Mouse (Mus musculus) liver (tissue): ENCODE measurements around the gene 2010300C02Rik.
A peak's percentile ranks its signal among the peaks of the same experiment; 100 is the strongest.
"Not testable (repeated sequence)": the region's sequence is repeated elsewhere in the genome, so short reads cannot be mapped to it uniquely, and the experiment has no call there.

Experiments
- DNase-seq: peaks from one replicate; pipeline ENCODE4 v3.0.0-alpha.2; 2020; ENCODE audit warnings: mixed read lengths

2010300C02Rik gene

DNA sequence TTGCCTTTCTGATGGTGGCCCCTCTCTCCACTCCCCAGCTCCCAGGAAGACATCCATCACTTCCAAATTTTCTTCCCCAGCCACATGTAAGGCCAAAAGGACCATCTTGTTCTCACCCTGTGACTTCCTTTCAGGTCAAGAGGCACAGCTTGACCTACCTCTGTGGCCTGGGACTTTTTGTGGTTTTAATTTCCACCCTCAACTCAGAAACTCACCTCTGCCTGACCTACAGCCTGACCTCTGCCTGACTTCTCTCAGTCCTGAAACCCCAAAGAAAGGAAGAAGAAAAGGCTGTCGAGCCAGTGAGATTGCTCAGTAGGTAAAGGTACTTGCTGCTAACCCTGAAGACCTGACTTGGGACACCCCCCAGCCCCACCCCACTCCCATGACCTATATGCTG lies 100.3 kb downstream of the 2010300C02Rik start:
- DNase-seq, result no peak

DNA sequence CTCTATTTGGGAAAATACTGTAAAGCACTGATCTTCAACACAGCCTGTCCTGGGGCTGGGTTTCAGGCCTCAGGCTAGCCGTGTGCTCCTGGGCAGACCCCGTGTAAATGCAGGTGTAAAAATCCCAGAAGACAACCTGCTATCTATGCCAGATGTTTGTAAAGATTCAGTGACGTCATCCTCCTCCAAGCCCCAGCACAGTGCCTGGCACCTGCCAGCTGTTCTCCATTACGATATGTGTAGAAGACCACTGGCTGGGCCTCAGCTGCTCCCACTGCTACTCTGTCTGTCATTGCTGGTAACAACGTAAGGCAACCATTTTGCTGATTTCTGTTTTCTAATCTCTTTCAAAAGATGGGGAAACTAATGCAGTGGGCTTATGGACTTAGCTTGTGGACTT lies 102.8 kb downstream of the 2010300C02Rik start:
- DNase-seq, result no peak

DNA sequence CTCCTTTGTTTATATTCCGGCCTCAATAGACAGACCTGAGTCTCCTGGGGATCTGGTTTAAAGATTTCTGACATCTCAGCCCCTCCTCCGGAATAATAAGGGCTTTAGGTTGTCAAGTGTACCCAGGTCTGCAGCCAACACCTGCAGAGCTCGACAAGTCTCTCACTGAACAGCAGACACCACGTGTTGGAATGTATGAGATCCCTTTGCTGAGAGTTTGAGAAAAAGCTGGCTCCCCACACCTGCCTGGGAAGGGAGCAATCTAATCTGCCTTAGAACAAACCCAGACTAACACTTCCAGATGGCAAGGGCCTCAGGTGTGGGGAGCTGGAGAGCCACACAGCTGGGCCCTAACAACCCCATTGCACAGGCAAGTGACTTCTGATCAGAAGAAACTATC lies 103.3 kb downstream of the 2010300C02Rik start:
- no peak for DNase-seq

DNA sequence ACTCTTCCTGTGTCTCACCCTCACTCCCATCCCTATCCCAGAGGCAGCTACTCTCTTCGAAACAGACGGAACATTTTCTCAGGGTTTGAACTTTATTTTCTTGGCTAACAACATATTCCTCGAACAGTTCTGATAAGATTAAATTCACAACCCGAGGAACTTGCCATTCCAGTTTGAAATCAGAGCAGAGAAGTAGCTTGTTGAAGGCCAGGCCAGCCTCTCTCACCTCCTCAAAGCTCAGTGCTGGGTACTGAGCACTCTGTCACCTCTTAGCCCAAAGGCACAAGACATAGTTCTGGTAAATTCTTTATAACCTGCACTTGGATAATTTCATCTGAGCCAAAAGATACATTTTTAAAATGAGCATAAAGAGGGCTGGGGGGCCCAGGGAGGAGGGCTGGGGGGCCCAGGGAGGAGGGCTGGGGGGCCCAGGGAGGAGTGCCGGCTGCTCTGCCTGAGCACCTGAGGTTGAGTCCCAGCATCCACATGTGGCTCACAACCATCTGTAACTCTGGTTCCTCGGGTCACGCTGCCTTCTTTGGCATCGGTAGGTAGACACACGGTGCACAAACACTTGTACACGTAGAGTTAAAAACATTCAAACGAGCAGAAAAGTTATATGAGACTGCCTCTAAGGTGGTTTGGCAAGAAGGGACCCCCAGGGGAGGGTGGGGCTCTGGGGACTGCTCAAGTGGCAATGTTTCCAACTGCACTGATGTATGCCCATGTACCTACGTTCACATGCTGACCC lies 104.4 kb downstream of the 2010300C02Rik start:
- no peak for DNase-seq

DNA sequence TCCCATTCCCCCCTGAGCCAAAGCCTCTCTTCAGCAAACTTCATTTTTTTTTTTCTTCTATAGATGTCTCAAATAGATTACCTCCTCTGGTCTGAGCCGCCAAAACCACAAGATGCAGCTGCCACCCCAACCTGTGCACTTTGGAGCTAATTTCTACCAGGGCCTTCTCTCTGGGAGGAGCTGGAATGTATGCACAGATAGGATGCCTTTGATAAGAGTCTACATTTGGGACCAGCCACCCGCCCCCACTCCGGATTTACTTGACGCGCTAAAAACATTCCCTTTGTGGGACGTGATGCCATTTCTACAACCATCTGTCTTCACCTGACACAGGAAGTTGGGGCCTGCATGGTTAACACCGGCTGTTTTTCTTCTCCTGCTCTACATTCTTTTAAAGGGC lies 105.0 kb downstream of the 2010300C02Rik start:
- no peak for DNase-seq

DNA sequence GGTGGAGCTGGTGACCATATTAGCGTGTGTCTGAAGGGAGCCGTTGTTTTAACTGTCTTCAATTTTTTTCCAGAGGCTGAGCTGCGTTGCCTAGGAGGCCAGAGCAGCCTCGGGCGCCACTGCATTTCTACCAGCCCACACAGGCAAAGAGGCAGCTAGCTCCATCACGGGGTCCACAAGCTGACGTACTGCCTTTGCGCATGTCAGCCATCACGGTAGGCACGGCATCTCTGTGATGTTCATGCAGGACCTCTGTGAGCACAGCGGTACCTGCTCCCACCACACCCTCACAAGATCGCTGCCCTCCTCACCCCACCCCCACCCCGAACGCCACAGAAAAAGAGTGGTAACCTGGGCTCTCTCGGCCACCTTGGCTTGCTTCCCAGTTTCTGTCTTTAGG lies 105.8 kb downstream of the 2010300C02Rik start:
- no peak for DNase-seq

DNA sequence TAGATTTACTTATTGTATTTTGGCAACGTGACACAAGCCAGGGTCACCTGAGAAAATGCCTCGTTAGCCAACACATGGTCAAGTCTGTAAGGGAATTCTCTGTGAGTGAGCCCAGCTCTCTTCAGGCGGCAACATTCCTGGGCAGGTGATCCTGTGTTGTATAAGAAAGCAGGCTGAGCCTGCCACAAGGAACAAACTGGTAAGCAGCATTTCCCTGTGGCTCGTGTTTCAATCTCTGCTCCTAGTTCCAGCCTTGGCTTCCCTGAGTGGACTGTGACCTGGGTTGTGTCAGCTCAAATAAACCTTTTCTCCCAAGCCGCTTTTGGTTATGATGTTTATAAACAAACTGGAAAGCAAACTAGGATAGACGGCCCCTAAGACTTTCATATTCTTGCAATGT lies 108.9 kb downstream of the 2010300C02Rik start:
- no peak for DNase-seq

DNA sequence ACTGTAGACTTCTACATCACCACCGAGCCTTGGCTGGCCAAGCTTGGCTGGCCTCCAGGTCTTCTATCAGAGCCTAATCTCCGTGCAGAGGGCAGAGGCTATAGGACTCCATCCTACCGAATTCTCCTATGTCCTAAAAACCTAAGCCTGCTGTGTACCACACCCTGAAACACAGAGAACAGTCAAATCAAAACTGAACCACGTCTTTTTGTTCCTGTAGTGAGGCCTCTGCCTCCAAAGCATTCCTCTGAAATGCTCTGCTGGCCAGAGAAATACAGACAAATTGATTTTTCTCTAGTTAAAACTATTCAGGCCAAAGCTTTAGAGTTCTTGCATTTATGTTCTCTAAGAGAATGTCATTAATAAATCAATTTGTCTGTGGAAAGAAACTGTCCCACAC lies 109.6 kb downstream of the 2010300C02Rik start:
- DNase-seq, result no peak

DNA sequence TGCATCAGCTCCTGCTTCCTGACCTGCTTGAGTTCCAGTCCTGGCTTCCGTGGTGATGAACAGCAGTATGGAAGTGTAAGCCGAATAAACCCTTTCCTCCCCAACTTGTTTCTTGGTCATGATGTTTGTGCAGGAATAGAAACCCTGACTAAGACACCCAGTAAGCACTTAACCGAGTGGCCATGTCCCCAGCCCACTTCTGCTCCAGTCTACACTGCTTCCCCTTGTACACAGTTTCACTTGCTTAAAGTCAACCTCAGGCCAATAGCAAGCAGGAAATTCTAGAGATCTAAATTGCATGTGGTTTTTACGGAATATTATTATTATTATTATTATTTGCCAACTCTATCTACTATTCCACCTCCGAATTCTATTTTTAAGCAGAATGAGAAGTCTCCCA lies 114.2 kb downstream of the 2010300C02Rik start:
- not testable (repeated sequence) for DNase-seq

DNA sequence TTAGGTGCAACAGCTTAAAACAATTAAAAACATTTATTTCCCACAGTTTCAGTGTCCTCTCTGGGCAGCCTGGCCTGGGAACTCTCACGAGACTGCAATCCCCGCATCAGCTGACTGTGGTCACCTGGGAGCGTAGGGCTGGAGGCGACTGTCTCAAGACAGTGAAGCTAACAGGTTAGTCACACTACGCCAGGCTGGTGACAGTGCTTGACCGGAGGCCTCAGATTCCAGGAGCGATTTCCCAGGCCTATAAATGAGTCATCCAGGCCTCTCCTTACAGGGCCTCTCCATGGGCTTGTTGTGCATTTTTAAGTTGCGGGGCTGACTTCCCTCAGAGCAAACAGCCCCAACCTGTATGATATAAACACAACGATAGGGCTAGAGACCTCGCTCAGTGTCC lies 116.7 kb downstream of the 2010300C02Rik start:
- no peak for DNase-seq

DNA sequence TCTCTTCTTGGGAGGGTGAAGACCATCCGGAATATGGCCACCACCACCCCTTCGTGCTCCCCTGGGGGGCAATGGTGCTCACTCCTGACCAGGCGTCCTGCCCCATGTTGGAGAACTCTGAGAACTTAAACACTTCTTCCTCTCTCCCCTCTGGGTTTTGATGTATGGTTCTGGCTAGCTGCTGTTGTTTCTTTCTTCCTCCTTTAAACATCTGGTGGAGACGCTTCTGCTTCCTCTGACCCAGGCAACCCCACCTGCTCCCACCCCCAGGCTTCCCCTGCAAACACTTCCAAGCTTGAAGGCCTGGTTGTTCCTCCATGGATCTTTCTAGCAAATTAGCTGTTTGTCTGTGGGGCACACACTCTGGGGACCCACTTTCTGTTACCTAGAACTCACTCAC lies 117.6 kb downstream of the 2010300C02Rik start:
- DNase-seq, result no peak

DNA sequence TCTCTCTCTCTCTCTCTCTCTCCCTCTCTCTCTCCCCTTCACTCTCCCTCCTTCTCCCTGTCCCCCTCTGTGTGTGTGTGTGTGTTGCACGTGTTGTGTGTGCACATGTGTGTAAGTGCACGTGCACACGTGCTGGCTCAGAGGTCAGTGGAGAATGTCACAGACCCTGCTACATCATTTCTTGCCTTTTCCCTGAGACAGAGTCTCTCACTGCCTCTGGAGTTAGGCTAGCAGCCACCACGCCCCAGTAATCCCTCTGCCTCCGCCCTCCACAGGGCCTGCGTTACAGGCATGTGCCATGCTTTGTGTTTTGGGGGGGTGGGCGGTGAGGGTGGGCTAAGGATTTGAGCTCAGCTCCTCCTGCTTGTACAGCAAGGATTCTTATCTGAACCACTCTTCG lies 118.4 kb downstream of the 2010300C02Rik start:
- DNase-seq, result no peak

DNA sequence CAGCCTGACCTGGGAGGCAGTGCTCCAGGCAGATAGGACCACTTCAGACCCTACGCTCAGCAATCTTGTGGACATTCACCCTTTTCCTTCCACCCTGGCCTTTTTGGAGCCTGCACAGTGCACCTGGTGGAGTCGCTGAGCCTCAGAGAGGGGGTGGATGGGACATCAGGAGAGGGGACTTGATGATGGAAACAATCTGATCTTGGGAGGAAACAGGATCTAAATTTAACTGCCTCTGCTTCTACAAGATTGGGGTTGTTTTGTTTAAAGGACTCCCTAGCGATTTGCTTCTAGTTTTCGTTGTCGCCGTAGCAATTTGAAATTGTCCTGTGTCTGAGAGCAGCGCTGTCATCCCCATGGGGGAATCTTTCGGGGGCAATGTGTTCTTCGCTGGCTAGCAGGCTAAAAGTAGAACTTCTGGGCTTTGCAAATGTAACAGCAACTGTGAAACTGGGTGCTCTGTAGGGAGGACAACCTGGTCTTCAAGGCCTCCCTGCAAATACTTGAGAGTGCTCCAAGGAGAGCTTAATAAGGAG lies 119.2 kb downstream of the 2010300C02Rik start:
- DNase-seq, result no peak

DNA sequence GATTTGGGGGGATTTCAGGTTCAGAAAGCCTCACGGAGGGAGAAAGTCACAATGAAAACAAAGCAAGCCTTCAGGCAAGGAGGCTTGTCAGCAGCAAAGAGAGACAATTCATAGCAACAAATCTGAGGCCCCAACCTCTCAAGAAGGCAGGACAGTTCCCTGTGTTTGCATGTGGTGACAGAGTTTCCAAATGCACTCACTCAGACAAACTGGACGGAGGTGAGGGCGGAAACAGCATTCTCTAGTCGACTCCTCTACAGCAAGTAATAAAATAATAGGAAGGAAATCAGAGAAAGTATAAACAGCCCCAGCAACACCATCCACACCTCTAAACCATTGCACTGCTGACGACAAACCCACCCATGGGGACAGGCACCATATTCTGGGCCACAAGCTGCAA lies 120.9 kb downstream of the 2010300C02Rik start:
- DNase-seq, result no peak

DNA sequence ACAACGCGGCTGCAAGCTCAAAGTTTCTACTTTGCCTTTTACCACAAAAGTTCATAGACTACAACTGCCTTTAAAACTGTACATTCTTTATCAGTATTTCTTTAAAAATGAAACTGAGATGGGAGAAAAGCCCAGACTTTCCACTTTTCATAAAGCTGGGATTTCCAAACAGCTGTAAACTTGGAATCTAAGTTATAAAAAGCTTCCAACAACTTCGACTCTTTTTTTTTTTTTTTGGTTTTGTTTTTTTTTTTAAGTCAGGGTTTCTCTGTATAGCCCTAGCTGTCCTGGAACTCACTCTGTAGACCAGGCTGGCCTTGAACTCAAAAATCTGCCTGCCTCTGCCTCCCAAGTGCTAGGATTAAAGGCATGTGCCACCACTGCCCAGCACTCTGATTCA lies 125.1 kb downstream of the 2010300C02Rik start:
- not testable (repeated sequence) for DNase-seq

DNA sequence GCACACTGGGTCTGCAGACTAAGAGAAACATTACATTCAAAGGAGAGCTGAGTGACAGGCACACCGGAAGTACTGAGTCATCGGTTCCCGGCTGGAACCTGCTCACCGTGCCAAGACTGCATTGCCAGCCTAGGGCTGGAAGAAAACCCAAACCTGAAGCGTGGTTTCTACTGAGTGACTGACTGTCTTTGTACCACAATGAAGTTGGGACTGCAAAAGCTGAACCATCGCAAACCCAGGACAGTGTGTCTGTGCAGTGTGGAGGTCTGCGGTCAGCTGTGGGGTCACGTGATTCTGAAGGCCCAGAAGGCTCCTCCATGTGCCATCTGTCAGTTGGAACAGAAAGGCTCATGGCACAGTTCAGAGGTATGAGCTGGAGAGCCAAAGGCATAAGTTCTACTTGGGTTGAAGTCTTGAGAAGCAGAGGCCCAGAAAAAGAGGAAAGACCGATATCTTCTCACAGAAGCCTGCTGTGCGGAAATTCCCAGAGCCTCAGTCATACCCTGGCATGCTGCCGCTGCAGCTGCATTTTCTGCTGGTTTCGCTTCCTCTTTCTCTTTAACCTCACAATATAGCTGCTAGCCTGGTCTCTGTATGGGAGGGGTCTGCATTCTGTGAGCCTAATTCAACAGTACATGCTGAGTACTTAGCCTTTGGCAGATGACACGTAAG lies 133.9 kb downstream of the 2010300C02Rik start:
- DNase-seq, result peak; percentile 20

DNA sequence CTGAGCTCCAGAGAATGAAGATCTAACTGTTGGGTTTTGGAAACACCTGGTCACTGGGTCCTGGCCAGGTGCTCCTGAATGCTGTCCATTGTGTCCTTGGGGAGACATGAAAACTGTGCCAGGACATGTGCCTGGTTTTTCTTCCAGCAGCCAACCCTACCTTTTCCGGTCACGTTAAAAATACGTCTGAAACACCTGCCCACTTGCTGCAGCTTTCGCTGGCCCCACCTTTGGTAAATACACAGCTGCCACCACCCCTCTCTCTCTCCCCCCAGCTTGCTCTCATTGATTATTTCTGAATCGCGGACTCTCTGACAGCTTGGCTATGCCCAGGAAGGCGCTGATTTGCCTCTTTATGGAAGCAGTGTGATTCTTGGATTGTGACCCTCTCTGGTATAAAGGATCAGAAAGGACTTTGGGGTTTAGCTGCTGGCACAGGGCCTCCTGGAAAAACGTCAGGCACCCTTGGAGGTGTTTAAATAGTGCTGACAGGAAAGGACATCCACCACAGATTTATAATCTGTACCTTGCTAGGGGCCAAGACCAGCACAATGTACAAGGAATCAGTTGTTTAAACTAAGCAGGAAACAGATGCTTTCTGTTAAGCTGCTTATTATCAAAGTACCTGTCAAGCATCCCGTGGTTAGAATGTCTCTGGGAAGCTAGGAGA lies 136.0 kb downstream of the 2010300C02Rik start:
- DNase-seq, result no peak

DNA sequence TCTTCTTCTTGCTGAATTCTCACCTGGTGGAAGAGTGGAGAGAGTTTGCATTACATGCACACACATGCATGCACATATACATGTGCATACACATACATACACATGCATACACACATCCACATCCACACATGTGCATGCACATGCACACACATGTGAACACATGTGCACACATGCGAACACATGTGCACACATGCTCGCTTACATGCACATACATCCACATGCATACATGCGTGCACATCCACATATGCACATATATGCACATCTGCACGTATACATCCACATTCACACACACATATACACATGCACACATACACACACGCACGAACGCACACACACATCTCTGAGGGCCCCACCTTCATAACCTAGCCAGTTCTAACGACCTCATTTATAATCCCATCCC lies 136.7 kb downstream of the 2010300C02Rik start:
- DNase-seq, result no peak

DNA sequence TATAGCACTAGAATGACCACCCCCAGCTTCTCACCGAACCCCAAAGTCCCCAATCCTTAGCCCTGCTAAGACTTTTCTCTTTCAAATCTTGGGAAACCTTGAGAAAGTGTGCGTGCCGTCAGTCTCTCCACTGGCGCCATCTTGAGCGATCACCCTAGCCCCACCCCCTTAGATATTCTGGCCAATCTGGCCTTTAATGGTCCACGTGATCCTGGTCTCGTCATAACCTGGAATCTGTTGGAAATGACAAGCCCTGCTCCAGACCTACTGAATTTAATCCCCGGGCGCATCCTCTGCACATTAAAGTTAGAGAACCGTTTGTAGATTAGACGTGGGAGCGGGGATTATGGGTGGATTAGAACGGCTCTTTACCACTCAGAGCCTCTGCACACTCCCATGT lies 140.2 kb downstream of the 2010300C02Rik start:
- no peak for DNase-seq

DNA sequence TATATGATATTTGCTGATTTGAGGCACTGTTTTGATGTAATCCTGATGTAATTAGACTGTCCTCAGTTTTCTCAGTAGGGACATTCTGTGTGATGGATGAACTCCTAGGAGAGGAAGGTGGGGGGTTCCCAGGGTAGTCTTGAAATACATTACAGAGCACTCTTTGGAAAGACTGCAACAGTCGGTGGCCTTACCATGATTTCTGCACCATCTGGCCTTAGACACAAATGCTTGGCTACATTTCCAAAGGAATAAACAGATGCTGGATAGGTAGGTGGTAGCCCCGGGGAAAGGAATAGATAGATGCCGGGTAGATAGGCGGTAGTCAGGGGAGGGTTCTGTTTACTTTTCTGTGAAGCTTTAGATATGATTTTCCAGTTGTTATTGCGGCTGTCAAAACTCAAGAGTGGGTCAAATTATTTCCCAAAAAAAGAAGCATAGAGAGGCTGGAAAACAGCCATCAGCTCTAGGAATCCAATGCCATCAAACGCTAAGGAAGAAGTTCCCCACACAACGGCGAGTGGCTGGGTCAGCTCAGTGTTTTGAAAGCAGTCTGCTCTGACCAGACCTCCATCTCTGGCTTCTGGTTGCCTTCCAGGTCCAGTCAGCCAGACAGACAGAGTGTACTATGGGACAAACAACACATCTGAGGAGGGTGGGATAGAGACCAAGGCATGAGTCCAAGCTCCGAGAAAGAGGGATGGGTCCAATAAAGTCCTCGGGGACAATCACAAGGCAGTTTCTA lies 147.2 kb downstream of the 2010300C02Rik start:
- DNase-seq, result no peak

DNA sequence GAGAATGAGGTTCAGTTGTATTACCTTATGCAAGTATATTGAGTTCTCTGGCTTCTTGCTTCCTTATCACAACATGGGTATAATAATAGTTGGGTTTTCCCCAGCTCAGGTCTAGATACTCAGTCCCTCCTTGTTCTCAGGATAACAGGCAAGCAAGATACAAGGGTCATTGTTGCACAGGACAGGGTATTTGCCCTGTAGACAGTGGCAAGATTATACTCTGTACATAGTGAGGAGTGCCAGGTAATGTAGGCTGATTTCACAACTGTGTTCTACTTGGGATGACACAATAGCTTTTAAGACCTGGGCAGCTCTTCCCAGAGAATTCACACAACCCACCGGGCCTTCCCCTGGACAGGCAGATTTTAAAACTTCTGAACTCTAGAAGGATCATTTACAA lies 151.5 kb downstream of the 2010300C02Rik start:
- no peak for DNase-seq

DNA sequence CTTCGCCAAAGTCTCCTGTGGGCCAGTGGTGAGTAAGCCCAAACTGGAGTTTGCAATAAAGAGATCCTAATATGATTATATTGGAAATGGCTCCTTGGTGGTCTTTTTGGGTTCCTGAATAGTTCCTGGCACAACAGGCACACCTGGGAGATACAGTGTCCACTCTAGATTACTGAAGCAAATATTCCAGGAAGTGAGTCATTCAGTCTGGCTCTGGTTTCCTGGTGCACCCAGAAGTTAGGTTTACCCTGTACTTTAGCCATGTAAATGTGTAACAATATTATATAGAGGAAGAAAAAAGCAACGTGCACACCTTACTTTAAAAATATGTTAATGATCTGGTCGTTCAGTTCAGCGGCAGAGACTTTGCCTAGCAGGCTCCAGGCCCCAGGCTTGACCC lies 153.1 kb downstream of the 2010300C02Rik start:
- no peak for DNase-seq

DNA sequence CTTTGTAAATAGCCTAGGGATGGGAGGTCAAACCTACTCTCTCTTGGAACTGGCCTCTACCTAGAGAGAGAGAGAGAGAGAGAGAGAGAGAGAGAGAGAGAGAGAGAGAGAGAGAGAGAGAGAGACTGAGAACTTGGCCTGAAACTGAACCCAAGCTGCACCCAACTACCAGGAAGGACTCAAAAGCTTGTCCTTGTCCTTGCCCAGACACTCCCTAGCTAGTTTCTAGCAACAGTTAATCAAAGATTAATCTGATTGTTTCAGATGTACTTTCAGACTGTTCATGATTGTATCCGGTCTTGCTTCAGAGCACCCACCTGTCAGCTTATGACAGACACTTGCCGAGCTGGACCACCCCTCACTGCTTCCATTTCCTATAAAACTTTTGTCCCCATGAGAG lies 153.5 kb downstream of the 2010300C02Rik start:
- no peak for DNase-seq
